Mouse (Mus musculus) frontal cortex, adult 2 months (tissue): ENCODE results near the gene Ear2. TPM values are rescaled to one million over a fixed set of nuclear protein-coding genes. Genes with fewer than 3 reads are reported as not detected.
A peak's percentile ranks its signal among the peaks of the same experiment; 100 is the strongest.
"Not testable (repeated sequence)": the region's sequence is repeated elsewhere in the genome, so short reads cannot be mapped to it uniquely, and the experiment has no call there.

ENCODE experiments used
- DNase-seq, 2 experiments: peaks; one replicate each; pipeline ENCODE4 v3.0.0; 2022; ENCODE audit warnings: low spot score in 1 of 2; ENCODE audit errors: extremely low spot score in 1 of 2
- polyA plus RNA-seq: library from polyadenylated mRNA; depleted of rRNA; stranded (reverse); fragments of >200 nt; gene quantifications from 2 replicates; pipeline ENCODE4 v1.2.3, GENCODE M21; 2012; rRNA removed

The Ear2 gene
- polyA plus RNA-seq = 0.44 and 0.68 TPM in 2 replicates

DNA sequence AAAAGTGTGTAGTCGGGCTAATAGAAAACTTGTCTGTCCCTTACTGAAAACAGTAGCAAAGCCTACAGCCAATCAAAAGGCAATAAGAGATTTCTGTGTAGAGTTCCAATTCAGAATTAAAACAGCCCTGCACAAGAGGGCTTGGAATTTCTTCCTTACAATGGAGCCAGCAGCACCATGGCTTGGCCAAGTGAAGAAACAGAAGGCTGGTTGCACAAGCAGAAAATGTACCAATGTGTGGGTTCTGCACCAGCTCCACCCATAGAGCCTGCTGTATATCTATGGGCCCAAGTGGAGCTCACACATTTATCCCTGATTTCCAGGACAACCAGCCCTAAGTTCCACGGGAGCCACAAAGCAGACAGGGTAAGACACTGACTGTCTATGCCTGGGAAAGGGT is at the start of gene Ear2:
TSS of gene Ear2 (plus strand) at position 301 of the 400 bp plus-strand sequence.
- not testable (repeated sequence) for DNase-seq

DNA sequence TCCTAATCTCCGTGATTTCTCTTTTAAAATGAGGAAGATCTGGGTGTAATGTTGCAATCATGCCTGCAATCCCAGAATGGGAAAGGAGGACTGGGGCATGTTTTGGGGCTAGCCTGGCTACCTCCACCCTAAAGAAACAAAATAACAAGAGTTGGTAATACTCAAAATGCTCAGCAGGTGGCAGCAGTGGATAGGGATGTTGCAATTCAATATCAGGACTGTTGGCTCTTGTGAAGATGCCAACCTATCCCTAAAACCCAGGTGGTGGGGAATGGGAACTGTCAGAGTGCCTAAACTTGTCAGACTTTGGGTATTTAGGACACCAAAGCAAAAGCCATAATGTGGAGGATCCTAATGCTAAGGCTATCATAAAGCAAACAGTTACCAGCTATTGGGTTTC is 34.6 kb upstream of the Ear2 start:
- DNase-seq = peak; percentile 1 to 53

DNA sequence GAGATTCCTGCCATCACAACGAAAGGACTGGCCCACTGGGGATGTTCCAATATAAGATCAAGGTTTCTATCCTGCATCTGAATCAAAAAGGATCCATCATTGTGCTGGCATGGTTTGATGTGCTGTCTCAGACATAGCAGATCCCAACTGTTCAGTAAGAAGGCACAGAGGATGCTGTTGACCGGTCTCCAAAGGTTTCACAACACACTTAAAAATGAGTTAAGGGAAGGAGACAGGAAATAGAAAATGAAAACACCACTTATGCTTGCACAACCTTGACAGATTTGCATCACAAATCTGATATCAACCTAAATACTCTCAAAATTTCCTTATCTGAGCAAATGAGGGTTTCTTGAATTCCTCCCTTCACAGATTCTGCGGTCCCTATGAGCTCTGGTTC is 31.9 kb upstream of the Ear2 start:
- DNase-seq = not testable (repeated sequence)

DNA sequence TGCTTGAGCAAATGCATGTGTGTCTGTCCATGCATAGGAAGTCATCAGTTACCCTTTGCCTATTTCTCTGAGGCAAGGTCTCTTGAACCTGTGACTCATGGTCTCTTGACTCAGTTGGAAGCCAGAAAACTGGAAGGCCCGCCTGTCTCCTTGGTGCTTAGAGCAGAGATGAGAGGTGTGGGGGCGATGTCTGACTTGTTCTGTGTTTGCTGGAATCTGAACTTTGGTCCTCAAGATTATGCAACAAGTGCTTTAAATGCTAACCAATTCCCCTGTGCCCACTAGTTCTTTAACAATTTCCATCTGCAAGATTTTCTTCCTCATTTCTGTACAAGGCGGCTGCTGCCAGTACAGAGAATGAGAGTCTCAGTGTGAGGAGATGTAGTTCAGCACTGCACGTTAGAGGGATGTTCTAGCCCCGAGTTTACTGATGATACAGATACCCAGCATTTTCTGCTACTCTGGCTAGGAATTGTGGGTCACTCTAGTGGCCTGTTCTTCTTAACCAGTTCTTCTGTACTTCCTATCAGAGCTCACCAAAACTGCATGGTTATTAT is 24.6 kb upstream of the Ear2 start:
- not testable (repeated sequence) for DNase-seq

DNA sequence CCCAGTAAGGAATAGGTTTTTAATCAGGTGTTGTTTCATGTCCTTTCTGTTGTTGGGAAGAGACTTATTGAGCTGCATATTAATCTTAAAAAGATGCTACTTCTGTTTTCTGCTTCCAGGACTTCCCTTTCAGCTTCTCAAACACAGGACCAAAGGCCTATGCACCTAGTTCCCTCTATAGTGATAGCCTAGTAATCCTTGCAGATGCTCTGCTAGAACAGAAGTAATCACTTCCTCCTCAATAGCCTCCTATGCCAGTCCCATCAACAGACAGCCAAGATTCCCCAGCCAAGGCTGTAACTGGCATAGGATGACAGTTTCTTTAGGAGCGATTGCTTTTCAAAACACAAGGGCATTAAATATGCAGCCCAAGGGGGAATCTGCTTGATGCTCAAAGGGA is 15.9 kb upstream of the Ear2 start:
- not testable (repeated sequence) for DNase-seq

DNA sequence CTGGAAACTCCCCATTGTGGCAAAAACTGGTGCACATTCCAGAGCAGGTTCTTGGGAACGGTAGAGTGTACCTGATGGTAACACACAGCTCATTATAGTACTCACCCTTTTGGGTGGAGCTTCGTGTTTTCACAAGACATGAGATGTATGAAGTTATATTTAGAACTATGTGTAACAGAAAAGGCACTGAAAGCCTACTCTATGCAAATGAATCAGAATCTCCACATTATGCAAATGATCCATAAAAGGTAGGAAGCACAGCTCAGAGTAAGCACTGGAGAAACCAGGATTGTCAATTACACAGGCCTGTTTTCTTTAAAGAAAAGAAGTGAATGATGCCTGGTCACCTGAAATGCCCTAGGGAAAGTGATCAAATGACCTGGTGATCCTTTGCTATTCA is 14.9 kb upstream of the Ear2 start:
- not testable (repeated sequence) for DNase-seq

DNA sequence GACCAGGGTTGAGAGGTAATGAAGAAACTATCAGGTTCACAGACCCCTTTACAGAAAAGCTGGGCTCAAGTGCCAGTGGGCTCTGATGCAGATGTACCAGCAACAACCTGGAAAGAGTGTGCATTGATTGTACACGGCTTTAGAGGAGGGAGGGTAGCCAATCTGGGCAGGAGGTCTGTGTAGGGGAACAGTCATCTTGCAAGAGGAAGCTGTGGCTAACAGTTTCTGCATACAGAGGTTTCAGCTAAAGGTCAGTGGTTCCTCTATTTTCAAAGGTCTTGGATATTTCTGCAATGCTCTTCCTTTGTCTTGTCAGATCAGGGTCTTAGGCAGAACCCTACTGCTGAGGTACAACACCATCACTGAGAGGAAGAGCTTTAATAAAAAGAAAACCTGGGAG is 10.9 kb upstream of the Ear2 start:
- DNase-seq = not testable (repeated sequence)

DNA sequence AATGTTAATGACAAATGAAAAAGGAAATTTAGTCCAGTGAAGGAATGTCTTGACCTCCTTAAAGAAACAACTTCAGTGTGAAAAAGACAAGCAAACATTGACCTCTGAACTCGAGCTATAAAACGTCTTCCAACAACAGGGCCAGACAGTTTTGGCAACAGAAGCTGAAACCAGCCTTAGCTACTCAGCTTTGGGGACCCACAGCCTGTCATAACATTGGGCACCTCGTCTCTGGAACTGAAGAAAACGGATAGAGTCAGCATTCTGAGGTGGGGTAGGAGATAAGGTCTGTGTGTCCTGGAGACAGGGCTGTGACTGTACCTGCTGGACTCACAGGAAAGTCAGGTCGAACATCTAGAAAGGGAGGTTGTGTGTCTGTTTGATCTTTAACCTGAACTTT is 8.0 kb upstream of the Ear2 start:
- DNase-seq = not testable (repeated sequence)

DNA sequence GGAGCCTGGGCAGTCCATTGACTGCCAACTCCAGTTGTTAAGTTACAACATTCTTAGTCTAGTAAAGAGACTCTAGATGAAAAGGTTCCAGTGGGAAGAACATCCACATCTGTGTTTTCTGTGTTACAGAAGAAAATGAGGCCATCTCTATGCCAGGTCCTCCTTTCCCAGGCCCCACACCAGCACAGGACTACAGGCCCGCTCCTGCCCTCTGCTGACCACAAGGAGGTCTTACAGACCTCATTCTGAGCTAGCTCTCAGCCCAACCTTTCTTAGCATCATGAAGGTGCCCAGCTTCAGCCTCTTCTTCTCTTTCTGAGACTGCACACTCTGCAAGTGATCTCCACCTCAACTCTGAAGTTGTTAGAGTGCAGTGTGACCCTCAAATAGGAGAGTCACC is 2.4 kb upstream of the Ear2 start:
- DNase-seq = not testable (repeated sequence)

DNA sequence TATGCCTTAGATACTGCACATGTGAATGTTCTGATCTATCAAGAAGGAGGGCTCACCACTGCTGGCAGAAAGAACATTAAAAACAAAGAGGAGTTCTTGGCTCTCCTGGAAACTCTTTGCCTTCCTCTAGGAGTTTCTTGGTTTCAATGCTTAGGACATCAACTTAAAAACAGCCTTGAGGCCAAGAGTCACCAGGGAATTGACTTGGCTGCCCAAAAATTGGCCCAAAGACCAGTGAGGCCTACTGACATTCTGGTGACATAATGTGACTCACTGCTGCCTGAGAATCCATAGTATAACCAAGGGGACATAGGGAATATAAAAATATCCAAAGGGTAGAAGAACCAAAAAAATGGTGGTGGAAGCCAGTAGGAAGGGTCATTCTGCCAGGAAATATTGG is 8.5 kb downstream of the Ear2 start:
- DNase-seq = no peak

DNA sequence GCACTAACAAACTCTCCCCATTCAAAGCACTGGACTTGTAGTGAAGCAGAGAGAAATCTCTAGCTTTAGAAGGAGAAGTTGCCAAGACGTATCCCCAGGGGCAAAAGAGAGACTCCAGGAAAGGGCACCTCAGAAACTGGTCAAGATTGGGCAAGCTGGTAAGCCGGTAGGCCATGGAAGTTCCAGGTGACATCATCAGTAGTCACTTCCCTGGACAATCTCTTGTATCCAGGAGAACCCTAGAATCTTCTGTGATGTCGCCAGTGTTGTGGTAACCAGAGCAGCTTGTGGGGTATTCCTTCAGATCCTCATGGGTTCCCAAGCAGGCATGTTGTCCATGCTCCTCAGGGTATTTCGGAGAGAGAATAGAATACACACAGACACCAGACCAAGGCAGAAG is 21.1 kb downstream of the Ear2 start, which contains the start of gene Gm3327:
TSS of gene Gm3327 (plus strand) at position 301 of the 400 bp plus-strand sequence.
- DNase-seq = not testable (repeated sequence)

Other genes with a start within 250 kb of the Ear2 start
- gene Ear1, start 227.1 kb upstream of the Ear2 start, polyA plus RNA-seq = 0.32 and 0.38 TPM in 2 replicates
- gene Ear10, start 179.1 kb upstream of the Ear2 start, polyA plus RNA-seq = not detected in 2 replicates
- gene Gm8113, start 177.3 kb upstream of the Ear2 start, polyA plus RNA-seq = 1.2 and 1.6 TPM in 2 replicates
- gene Ang5, start 145.6 kb upstream of the Ear2 start, polyA plus RNA-seq = not detected in 2 replicates
- gene Ang6, start 100.4 kb upstream of the Ear2 start, polyA plus RNA-seq = not detected in 2 replicates
- gene Gm3327, start 21.2 kb downstream of the Ear2 start, polyA plus RNA-seq = not detected in 2 replicates
- gene Gm8212, start 95.0 kb downstream of the Ear2 start, polyA plus RNA-seq = not detected in 2 replicates
- gene 4930503E14Rik, start 110.6 kb downstream of the Ear2 start, polyA plus RNA-seq = not detected in 2 replicates
- gene Gm8220, start 182.9 kb downstream of the Ear2 start, polyA plus RNA-seq = not detected in 2 replicates
- gene Gm5930, start 235.9 kb downstream of the Ear2 start, polyA plus RNA-seq = not detected in 2 replicates